Mouse (Mus musculus): Measurements from ENCODE around the gene Cfap97d1.

Gene Cfap97d1

DNA sequence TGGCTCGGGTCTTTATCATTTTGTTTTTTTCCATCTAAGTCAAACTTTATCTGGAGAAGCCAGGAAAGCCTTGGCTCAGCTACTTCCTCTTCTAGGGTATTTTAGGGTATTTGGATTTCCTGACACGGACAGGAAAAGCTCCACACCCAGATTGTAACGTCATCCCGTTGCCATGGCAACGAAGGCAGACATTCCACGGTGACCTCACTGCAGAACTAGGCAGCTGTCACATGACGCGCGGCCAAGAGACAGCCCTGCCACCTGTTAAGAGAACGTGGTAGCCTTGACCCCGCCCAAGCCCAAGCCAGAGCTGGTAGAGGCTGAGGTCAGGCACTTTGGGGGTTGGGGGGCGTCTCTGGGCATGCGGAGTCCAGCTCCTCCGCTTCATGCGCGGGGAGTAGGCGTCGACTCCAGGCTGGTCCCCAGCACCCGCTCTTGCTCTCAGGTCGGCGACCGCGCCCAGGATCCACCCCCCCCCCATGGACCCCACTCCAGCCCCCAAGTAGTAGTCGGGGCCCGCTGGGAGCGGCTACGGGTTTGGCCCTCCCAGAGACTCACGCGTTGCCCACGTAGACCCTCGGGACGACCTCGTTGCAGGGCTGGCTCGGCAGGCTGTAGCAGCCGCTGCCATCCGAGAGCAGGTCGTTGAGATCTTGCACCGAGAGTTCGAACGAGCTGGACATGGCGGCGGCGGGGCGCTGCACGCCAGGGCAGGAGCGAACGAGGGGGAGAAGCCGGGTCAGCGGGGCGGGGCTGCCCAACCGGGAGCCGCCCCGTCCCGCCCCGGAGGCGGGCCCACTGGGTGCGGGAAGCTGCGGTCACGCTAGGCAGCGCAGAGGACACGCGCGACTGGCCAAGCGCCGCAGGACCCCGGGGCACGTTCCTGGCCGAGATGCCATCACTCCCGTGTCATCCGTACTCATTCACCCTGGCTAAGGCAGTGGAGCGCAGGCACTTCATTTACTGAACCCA, at the start of gene Cfap97d1:
TSS of gene Cfap97d1 (plus strand) at position 226 of the 972 bp plus-strand sequence.
- DNase-seq (ENCODE audit: extremely low read depth, insufficient read length, low spot score): peak; percentile 91

DNA sequence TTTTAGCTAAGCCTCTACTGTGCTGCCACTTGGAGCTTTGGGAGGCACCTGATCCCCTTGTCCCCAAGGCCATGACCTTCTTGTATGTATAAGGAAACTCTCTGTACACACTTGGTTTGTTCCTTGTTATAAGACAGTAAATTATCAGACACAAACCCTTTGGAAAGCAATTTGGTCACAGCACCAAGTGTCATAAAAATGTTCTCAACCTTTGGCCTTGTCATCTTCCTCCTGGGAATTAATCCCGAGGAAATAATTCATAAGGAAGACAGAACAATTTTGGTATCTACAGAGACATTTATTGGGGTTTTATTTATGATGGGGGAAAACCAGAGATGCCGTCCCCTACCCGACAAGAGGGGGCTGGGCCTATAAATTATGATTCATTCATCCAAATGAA, 48.3 kb upstream of the Cfap97d1 start:
- DNase-seq (ENCODE audit: extremely low read depth, insufficient read length, low spot score): no peak

DNA sequence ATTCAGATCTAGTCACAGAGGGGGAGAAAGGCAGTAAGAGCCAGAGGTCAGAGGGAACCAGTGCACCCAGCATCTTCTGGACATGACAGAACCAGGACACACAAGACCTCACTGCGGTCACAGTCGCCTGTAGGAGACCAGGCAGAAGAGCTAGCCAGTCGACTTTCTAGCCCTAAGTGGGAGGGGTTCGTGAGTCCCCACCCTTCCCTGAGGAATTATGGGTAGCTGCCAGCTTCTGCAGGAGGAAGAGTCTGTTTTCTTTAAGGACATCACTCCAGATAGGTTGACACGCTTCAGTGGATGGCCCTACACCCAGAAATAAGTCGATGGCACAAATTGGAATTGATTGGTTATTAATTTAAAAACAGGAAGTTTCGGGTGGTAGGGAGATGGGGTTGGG, 47.7 kb upstream of the Cfap97d1 start:
- DNase-seq (ENCODE audit: extremely low read depth, insufficient read length, low spot score): no peak

DNA sequence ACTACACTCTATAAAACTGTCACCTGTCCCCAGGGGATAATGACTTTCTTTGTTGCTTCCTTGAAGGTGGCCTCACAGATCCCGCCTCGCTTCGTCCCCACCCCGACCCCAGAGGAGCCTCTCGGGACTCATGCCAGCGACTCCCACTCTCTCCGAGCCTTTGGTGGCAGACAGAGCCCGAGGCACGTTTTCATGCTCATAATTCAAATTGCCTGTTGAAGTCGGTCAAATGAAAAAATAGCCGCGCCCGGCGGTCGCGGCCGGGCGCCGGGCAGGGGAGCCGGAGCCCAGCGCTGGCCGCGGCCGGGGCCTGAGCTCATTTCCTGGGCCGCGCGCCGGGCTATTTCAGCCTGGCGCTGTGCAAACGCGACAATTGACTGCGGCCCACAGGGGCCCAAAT, 47.0 kb upstream of the Cfap97d1 start:
- DNase-seq (ENCODE audit: extremely low read depth, insufficient read length, low spot score): no peak

DNA sequence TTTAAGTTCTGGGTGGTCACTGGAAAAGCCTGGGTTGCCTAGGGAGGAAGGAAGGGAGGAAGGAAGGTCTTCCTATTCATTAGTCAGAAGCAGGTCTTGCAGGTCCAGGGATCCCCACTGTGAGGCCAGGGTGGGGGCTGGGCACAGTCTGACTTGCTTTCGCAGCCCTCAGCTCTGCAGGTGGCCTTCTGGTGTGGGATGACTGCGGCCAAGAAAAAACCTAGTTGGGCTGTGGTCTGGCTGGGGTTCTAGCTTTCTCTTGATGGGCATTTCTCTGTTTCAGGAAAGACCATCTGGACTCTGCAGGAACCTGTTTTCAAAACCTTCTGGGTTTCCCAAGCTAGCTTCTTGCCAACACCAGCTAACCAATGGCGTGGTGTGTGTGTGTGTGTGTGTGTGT, 41.0 kb upstream of the Cfap97d1 start:
- no peak for DNase-seq (ENCODE audit: extremely low read depth, insufficient read length, low spot score)

DNA sequence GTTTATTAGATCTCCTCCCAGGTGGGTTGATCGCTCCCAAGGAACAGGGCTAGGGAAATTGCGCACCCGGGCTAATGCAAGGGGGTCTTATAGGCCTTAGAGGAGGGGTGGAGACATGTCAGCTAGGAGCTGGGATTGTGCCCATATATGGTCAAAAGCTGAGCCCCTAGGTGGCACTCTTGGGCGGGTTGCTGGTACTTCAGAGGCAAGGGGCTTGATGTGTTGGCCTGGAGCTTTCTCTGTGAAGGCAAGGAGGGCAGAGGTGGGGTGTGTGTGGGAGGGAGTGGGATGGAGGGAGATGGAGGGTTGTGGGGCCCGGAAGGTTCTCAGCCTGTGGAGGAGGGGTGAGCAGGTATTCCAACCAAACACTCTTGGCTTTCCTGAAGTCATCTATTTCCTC, 37.6 kb upstream of the Cfap97d1 start:
- DNase-seq (ENCODE audit: extremely low read depth, insufficient read length, low spot score): no peak

DNA sequence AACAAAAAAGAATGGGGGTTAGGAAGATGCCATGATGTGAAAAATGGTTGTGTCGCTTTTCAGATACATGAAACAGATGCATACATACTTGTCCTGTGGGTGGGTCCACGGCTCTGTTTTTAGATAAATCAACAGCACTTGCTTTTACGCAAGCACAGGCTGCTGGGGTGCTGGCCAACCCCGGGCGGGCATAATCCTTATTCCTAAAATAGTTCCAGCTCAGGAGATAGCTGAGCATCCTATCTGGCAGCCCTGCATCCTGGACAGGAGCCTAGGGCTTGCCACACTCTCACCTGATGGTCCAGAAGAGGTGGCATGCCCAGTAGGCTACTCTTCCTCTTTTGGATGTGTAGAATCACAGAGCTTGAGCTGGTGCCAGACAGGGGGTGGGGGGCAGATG, 34.1 kb upstream of the Cfap97d1 start:
- DNase-seq (ENCODE audit: extremely low read depth, insufficient read length, low spot score): no peak

DNA sequence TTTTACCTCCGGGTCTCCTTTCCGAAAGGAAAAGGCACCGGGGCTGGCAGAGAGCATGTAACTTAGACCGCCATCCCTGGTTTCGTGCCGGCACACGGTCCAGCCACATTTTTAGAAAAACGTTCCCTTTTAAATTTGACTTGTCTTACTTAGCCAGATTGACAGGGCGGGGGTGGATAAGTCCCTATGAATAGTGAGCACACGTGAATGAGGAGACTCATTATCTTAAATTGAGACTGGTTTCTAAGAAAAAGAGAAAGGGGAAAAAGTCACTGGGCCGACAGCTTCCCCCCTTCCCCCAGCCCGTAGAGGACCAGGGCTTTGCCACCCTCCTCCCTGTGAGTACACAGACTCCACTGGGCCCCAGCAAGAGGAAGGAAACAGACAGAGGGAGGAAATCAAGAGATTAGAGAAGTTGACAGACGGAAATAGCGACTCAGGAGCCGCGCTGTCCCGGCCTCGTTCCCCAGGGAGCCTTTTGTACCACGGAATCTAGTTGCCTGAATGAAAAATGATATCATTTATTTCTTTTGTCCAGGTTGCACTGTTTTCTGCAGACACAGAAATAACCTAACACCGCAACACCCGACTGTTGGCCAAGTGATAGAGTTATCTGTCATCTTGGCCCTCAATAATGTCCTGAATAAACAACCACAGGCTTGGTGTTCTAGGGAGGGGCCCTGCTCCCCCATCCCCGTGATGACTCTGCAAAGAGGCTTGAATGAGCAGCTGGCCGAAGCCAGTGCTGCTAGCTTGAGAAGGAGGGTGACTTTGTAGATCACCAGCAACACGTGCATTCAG, 31.3 kb upstream of the Cfap97d1 start:
- DNase-seq (ENCODE audit: extremely low read depth, insufficient read length, low spot score): no peak

DNA sequence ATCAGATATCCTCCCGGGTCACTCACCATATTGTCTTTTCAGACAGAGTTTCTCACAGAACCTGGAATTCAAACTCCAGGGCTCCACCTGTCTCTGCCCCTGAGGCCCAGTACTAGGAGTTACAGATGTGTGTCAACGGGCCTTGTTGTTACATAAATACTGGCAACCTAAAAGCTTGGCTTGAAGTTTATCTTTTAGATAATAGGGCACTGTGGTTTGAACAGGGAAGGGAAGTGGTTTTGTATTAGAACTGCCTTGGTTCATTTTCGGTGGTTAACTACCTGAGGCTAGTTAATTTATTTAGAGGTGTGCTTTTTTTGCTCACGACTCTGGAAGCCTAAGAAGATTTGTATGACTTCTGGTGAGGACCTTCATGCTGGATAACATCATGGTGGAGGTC, 30.6 kb upstream of the Cfap97d1 start:
- DNase-seq (ENCODE audit: extremely low read depth, insufficient read length, low spot score): no peak

DNA sequence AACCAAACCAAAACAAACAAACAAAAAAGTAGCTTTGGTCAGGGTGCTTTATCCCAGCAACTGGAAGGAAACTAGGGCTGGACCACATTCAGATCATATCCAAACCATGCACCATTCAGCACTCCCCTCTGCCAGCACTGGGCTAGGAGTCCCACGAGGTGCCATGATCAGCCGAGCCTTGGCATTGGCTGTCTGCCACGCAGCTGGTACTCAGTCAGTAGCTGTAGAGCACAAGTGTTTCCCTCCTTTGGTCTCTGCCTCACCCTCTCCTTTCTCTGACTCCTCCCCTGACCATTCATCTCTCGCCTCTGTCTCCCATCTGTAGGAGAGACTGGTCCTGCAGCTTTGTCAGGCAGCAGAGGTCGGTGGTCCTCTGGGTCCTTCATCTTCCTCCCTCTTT, 26.6 kb upstream of the Cfap97d1 start:
- no peak for DNase-seq (ENCODE audit: extremely low read depth, insufficient read length, low spot score)

DNA sequence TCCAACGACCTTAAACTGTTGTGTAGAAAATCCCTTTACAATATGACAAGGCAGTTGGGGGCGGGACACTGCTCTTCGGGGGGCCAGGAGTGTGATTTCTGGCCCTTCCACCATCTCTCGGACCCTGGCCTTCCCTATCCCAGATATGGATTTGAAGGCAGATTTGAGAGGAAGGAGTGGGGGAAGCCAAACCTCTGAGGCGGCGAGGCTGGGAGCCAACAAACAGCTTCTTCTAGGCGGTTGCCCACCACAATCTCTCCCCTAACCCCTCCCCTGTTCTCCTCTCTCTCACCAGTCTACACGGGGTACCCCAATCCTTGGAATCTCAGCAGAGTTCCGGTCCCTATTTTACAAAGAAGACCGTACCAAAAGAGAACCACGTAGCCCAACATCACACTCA, 21.0 kb upstream of the Cfap97d1 start:
- DNase-seq (ENCODE audit: extremely low read depth, insufficient read length, low spot score): no peak

DNA sequence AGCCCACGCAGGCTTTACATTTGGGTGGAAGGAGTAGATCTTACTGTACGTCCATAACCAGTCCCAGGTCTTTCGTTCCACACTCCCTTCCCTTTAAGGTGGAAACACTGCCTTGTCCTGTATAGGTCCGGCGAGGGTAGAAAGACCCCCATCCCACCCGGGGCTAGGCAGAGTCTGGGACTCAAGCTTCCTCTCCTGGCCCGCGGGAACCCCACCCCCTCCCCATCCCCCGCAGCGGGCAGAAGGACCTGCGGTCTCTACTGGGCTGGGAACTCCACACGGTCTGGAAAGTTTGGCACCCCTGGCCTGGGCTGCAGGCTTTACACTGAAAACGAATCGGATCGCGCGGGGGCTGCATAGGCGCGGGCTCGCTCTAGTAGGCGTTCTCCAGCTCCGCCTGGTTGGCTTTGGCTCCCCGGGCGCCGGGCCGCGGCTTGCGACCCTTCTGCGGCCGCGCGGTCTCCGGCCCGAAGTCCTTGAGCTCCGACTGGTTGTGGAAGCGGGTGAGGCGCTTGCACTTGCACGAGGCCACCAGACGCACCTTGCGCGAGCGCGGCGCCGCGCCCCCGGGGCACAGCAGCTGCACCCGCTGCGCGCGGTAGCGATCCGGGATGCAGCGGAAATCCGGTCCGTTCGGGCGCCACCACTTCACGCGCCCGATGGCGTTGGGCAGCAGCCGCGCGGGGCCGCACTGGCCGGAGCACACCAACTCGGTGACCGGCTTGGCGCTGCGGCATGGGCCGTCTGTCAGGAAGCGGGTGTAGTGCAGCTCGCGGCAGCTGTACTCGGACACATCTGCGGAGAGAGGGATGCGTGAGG, 20.4 kb upstream of the Cfap97d1 start:
- no peak for DNase-seq (ENCODE audit: extremely low read depth, insufficient read length, low spot score)

DNA sequence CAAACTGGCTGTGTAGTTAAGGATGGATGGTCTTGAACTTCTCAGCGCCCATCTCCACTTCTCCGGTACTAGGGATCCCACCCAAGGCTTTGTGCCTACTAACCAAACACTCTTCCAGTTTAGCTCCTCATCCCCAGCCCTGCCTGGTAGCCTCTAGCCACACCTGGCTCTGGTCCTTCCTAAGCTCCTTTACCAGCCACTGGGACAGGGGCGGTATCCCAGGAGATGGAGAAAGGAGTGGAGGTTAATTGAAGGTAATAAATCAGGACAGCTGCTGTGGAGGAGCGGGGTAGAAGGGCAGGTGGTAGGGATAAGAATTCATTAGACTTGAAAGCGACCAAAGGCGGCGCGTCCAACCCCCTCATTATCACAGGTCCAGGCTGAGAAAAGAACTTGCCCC, 19.4 kb upstream of the Cfap97d1 start:
- DNase-seq (ENCODE audit: extremely low read depth, insufficient read length, low spot score): no peak

DNA sequence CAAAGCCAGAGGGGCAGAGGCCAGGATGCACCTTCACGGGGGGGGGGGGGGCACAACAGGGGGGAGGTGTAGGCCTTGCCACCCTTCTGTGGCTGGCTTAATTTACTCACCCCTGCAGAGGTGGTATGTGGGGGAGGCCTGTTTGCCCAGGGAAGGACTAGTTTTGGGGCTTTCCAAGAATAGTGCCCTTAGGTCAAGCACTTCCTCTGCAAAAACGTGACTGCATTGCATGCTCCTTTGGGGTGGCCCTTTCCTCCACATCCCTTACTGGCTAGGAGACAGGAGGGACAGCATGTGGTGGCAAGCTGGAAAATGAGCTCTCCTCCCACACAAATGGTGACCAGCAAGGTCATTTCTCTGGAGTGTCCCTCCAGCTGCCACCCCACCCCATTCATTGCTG, 18.5 kb upstream of the Cfap97d1 start:
- DNase-seq (ENCODE audit: extremely low read depth, insufficient read length, low spot score): no peak

DNA sequence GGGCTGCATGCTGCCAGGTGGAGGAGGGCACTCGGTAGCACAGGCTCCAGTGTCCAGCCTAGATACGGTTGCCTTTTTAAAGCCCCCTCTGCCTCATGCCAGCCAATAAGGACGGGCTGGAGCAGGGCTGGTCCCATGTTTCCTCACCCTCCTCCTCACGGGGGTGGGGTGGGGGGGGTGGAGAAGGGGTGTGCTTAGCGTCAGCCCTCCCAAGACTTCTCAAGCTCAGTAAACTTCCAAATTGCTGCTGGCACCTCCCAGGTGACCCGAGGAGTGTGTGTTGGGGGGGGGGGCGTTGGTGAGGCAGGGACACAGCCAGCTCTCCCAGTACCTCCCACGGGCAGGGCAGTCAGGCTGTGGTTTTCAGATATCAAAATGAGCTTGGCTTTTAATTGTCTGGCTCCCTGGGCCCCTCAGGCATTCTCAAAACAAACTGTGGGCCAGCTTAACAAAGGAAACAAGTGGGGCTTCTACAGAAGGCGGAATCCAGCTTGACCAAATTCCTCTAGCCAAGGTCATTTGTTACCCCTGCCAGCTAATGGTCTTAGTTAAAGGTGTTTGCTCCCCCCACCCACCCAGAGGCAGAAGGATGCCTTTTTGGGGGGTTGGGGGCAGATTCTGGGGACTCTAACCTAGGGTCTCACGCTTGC, 17.0 kb upstream of the Cfap97d1 start, which contains the start of gene Sost:
TSS of gene Sost (minus strand) at position 51 of the 650 bp plus-strand sequence.
- DNase-seq (ENCODE audit: extremely low read depth, insufficient read length, low spot score): no peak

DNA sequence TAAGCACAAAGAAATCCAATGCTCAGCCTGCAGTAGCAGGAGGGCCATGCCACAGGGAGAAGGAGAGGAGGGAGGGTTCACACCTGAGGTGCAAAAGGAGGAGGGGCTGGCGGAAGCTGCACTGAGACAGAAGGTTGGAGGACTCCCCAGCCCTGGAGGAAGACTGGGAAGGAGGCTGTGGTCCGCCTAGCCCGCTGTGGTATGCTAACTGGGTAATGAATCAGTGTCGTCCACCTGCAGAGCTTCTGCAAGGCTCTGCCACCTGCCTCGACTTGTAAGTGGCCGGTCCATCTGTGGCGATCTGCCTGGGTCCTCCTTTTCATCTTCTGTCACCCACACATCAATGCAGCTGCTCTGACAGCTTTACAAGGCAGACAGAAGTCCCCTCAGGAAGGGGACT, 15.8 kb upstream of the Cfap97d1 start:
- DNase-seq (ENCODE audit: extremely low read depth, insufficient read length, low spot score): no peak

DNA sequence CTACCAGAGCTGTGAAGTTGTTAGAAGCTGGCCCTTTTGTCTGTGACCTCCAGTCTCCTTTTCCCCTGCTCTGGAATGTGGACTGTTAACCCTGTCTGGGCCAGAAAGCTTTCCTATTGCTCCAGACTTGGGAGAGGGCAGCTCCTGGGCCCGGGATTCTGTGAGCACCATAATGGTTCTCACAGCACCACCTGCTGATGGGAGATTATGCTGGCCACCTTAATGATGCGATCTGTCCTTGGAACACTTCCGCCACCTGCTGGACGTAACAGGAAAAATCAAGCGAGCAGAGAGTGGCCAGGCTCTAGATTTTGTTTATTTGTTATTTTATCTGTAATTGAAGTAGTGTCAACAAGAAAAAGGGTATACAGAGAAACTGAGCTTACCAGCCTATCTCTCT, 15.3 kb upstream of the Cfap97d1 start:
- DNase-seq (ENCODE audit: extremely low read depth, insufficient read length, low spot score): peak; percentile 40

DNA sequence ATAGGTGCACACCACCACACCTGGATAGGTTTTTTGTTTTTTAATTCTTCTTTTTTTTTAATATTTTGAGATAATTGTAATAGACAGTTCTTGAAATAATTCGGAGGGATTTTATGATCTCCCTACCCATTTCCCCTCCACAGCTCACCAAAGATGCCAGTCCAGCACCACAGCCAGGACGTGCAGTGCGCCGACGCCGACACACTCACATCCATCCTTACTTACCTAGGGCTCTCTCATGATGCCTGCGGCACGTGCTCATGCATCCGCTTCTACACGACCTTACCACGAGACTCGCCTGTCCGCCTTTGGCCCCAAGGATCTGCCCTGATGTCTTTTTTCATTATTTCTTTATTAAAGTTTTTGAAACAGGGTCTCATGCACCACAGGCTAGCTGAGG, 14.2 kb upstream of the Cfap97d1 start:
- no peak for DNase-seq (ENCODE audit: extremely low read depth, insufficient read length, low spot score)

DNA sequence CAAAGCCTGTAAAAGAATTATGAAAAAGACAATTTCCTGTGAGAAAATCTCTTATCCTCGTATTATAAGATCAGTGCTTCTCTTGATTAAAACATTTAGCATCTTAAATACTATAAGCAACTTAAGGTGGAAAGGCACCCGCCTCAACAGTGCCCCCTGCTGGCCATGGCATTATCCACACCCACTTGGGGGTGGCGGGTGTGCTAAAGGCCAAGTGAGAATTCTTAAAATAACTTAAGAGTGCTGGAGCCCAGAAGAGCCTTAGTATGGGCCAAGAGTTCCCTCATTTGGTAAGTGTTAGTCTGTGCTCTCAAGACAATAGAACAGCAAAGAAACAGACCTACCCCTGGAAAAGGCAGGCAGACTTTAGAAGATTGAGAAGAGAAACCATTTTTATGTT, 12.7 kb upstream of the Cfap97d1 start:
- DNase-seq (ENCODE audit: extremely low read depth, insufficient read length, low spot score): peak; percentile 52

DNA sequence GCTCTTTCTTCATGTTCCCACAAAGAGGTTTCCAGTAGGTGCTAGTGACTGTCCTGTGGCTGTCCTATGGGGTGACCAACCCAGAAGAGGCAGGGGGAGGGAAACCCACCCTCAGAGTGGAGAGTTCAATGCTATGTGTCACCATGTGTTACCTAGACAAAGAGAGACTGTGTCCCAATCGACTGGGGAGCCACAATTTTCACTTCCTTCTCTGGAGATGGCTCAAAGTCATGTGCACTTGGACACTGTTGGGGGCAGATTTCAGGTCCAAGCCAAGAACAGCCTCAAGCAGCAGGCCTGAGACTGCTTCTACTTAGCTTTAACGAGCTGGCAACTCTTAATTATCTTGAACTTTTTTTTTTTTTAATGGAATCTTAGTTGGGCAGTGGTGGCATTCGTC, 12.0 kb upstream of the Cfap97d1 start:
- DNase-seq (ENCODE audit: extremely low read depth, insufficient read length, low spot score): no peak
